Mouse (Mus musculus): ENCODE data around the gene Clcnka.

- TF ChIP-seq GATA1 (IDR thresholded peaks at IDR 0.05; ENCODE audit: low read length) = no peak
- no peak for TF ChIP-seq TAL1 (IDR thresholded peaks at IDR 0.05; ENCODE audit: low read length)
These were observed 46.2 kb upstream of the Clcnka start, which contains the start of gene Zbtb17 for GRCm38 (mm10) chr4:141444451-141445327.

All from erythroblast, embryonic 14.5 days (primary cell).